Mouse (Mus musculus) lung, postnatal 0 days (tissue): ENCODE results near the gene Fam24a.

Source experiments
- CTCF ChIP-seq: IDR thresholded peaks from 2 replicates; pipeline ENCODE4 v1.5.1; 2016; ENCODE audit warnings: antibody characterized with exemption, mild to moderate bottlenecking
- EP300 ChIP-seq: IDR thresholded peaks from 2 replicates; pipeline ENCODE4 v1.6.1; 2016; ENCODE audit warnings: antibody characterized with exemption, mild to moderate bottlenecking, control low read depth

- TF ChIP-seq CTCF: peak; percentile 15
- TF ChIP-seq EP300: no peak
Observed at GRCm38 (mm10) chr7:131327054-131327453, 6.6 kb upstream of the Fam24a start.
